Mouse (Mus musculus): ENCODE data around the gene Ifitm5.
A peak's percentile ranks its signal among the peaks of the same experiment; 100 is the strongest.

- peak; percentile 17; the same call in 1 of the 2 replicates for TF ChIP-seq CTCF (IDR thresholded peaks at IDR 0.05; ENCODE audit: low read depth)
- no peak for TF ChIP-seq EP300 (optimal IDR thresholded peaks at IDR 0.05)
Observed at GRCm38 (mm10) chr7:140955758-140956555, 5.9 kb upstream of the Ifitm5 start, which contains the start of the genes Gm45717 and Ifitm2.

All from stomach, postnatal 0 days (tissue).